Mouse (Mus musculus) midbrain, embryonic 15.5 days (tissue): ENCODE results near the gene Bcl6. TPM values are rescaled to one million over a fixed set of nuclear protein-coding genes. Genes with fewer than 3 reads are reported as not detected.
A peak's percentile ranks its signal among the peaks of the same experiment; 100 is the strongest.

Experiments used
- ATAC-seq: fragments of 200-750 bp; cut with Nextera tagmentation; replicated peaks from 2 replicates; pipeline ENCODE4 v1.8.0; 2017; ENCODE audit warnings: moderate TSS enrichment
- H3K27ac ChIP-seq: fragments of 300-500 bp; sonication (generic); 2 replicates; pipeline ENCODE4 v1.5.1; 2015; ENCODE audit warnings: mild to moderate bottlenecking, inconsistent platforms
- H3K27me3 ChIP-seq: fragments of 300-500 bp; sonication (generic); replicated peaks from 2 replicates; pipeline ENCODE4 v1.6.1; 2015; ENCODE audit warnings: inconsistent platforms
- H3K36me3 ChIP-seq: fragments of 300-500 bp; sonication (generic); replicated peaks from 2 replicates; pipeline ENCODE4 v1.6.1; 2015; ENCODE audit warnings: inconsistent platforms
- H3K4me1 ChIP-seq: fragments of 300-500 bp; sonication (generic); 2 replicates; pipeline ENCODE4 v1.6.1; 2015; ENCODE audit warnings: inconsistent platforms
- H3K4me2 ChIP-seq: fragments of 300-500 bp; sonication (generic); 2 replicates; pipeline ENCODE4 v1.6.1; 2015; ENCODE audit warnings: inconsistent platforms, mild to moderate bottlenecking, moderate library complexity
- H3K4me3 ChIP-seq: fragments of 300-500 bp; sonication (generic); 2 replicates; pipeline ENCODE4 v1.5.1; 2015; ENCODE audit warnings: mild to moderate bottlenecking, inconsistent platforms
- H3K9ac ChIP-seq: fragments of 300-500 bp; sonication (generic); 2 replicates; pipeline ENCODE4 v1.6.1; 2015; ENCODE audit warnings: mild to moderate bottlenecking, inconsistent platforms
- H3K9me3 ChIP-seq: fragments of 300-500 bp; sonication (generic); 2 replicates; pipeline ENCODE4 v1.6.1; 2016; ENCODE audit warnings: inconsistent platforms
- WGBS: fragments of 180-500 bp; shearing (Covaris S2); methylation state at CpG from one replicate; pipeline ENCODE4 v1.1.7; 2015; ENCODE audit warnings: mixed read lengths; 5-methylcytosine and 5-hydroxymethylcytosine counted together
- polyA plus RNA-seq: library from polyadenylated mRNA; unstranded; fragments of >200 nt; fragmentation: Nextera tagmentation; extraction: Ambion mirVana; gene quantifications from 2 replicates; pipeline ENCODE4 v1.2.1, GENCODE M21; 2015

Bcl6 gene
- polyA plus RNA-seq, 1 experiment from 2014 or later: 0.57 TPM

DNA sequence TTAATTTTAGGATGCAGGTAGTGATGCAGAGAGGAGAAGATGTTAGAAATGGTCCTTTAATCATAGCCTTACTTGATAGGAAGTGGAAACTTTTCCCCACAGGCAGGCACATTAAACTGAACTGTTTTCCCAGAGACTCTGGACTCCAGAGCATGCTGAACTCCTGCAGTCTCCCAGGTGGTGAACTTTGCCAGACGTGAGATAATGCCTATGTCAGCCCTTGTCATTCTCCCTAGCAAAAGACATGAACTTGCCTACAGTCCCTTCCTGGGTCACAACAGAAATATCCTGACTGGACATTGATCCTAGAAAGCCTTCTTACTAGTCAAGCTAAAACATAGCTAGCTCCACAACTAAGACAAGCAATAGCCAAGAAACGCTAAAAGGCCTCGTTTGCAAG lies 22.7 kb upstream of the Bcl6 start:
- 78% methylated on average over 3 of the region's 3 CpGs for WGBS
- no peak overlapping the region for H3K4me3 ChIP-seq
- H3K9me3 ChIP-seq: no peaks in the 10 kb centered on the region
- no peak overlapping the region for H3K9ac ChIP-seq
- no peaks in the 10 kb centered on the region for H3K36me3 ChIP-seq
- no peak overlapping the region for H3K4me2 ChIP-seq
- H3K4me1 ChIP-seq: no peaks in the 10 kb centered on the region
- H3K27me3 ChIP-seq: no peaks in the 10 kb centered on the region
- ATAC-seq: no peak
- no peak overlapping the region for H3K27ac ChIP-seq

DNA sequence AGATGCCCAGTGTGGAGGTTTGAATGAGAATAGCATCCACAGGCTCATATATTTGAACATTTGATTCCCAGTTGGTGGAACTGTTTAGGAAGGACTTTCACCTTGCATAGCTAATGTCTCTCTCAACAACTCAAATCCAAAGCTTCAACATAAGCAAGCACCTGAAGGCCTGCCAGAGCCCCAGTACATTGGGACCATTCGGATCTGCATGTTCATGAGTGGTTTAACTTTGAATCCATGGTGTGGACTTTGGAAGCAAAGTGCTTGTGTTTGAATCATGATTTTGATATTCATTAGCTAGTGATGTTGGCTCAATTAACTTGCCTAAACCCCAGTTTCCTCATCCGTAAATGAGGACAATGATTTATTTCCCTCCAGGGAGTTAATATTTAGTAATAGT lies 21.2 kb upstream of the Bcl6 start:
- Histone ChIP-seq H3K36me3 (no peaks in the 10 kb centered on the region), H3K27me3 (no peaks in the 10 kb centered on the region), H3K4me2 (no peak overlapping the region), H3K27ac (no peak overlapping the region), H3K9me3 (no peaks in the 10 kb centered on the region), H3K9ac (no peak overlapping the region), H3K4me1 (no peaks in the 10 kb centered on the region), H3K4me3 (no peak overlapping the region)
- ATAC-seq: no peak
- WGBS: 96% methylated on average over 2 of the region's 2 CpGs

DNA sequence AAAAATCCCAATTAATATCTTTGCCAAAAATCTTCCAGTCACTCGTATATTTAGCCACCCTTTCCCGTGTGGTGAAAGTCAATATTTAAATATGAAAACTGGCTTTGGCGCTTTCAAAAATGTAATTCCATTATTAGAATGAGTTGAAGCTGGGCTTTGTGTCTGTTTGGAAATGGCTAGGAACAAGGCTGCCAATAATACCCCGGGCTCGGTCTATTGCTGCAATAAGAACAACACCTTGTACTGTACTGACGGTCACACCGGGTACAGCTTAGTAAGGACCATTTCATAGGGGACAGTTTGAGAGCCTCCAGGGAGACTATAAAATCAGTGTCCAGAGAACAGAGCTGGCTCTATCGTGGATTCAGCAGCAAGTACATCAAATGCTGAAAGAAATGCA lies 17.3 kb upstream of the Bcl6 start:
- WGBS: 89% methylated on average over 8 of the region's 8 CpGs
- Histone ChIP-seq H3K9ac (no peak overlapping the region), H3K4me2 (no peak overlapping the region), H3K27ac (no peak overlapping the region), H3K9me3 (no peaks in the 10 kb centered on the region), H3K27me3 (no peaks in the 10 kb centered on the region), H3K36me3 (no peaks in the 10 kb centered on the region), H3K4me1 (no peaks in the 10 kb centered on the region), H3K4me3 (no peak overlapping the region)
- ATAC-seq: no peak

DNA sequence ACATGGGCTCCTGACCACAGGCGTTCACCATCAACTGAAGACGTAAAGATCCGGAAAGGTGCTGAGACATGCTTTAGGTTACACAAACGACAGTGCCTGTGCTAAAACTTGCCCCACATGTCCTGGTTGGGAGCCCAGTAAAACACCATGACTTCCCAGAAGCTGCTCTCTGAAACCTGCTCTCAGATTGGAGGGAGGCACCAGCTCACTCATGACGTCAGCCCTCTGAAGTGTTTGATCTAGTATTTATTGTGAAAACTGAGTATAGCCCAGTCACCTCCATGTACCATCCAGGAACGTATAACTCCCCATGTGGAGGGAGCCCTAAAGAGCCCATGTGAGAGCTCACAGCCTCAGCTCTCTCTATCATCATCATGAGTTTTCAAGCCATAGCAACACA lies 9.3 kb upstream of the Bcl6 start:
- Histone ChIP-seq H3K4me2 (no peak overlapping the region), H3K4me3 (no peak overlapping the region), H3K36me3 (no peaks in the 10 kb centered on the region), H3K27ac (no peak overlapping the region), H3K27me3 (no peaks in the 10 kb centered on the region), H3K9ac (no peak overlapping the region), H3K4me1 (no peaks in the 10 kb centered on the region), H3K9me3 (no peaks in the 10 kb centered on the region)
- WGBS: 89% methylated on average over 6 of the region's 6 CpGs
- ATAC-seq: no peak

DNA sequence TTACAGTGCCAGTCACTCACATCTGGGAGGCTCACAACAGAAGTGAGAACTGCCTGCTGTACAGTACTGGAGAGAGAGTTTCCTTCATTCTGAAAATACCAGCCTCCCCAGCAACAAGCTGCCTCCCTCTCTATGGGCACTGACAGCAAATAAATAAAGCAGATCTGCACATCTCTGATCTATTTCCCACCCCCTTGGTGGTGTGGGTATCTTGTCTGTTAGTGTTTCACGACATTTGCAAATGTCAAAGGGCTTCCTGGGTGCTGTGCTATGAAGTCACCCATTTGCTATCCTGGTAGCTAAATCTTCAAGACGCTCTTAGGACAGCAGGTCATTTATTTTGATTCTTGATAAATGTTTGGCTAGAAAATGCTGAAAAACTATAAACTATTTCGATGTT lies 8.6 kb upstream of the Bcl6 start:
- Histone ChIP-seq H3K27me3 (no peaks in the 10 kb centered on the region), H3K9me3 (no peaks in the 10 kb centered on the region), H3K36me3 (no peaks in the 10 kb centered on the region), H3K4me1 (no peaks in the 10 kb centered on the region), H3K27ac (no peak overlapping the region), H3K9ac (no peak overlapping the region), H3K4me3 (no peak overlapping the region), H3K4me2 (no peak overlapping the region)
- no peak for ATAC-seq
- 85% methylated on average over 3 of the region's 3 CpGs for WGBS

DNA sequence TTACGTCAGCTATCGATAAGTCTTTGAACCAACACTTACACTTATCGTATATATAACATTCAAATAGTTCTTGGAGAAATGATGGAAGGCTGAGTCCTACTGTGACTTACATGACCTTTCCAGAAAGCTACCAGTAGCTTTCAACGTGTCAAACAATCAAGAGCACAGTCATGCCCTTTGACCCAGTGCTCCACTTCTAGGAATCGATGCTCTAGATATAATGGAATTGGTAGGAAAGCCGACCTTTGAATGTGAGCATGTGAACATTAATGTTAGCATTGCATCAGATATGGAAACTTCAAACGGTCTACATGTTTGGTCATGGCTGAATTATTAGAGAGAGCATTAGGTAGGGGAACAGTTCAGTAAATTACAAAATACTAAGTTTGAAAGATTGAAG lies 7.7 kb upstream of the Bcl6 start:
- no peaks in the 10 kb centered on the region for H3K27me3 ChIP-seq
- no peak overlapping the region for H3K27ac ChIP-seq
- no peak overlapping the region for H3K9ac ChIP-seq
- H3K4me2 ChIP-seq: no peak overlapping the region
- no peaks in the 10 kb centered on the region; the same call in 1 of the 2 replicates for H3K4me1 ChIP-seq
- no peaks in the 10 kb centered on the region for H3K36me3 ChIP-seq
- no peaks in the 10 kb centered on the region for H3K9me3 ChIP-seq
- H3K4me3 ChIP-seq: no peak overlapping the region
- WGBS: 88% methylated on average over 7 of the region's 7 CpGs
- ATAC-seq: no peak

DNA sequence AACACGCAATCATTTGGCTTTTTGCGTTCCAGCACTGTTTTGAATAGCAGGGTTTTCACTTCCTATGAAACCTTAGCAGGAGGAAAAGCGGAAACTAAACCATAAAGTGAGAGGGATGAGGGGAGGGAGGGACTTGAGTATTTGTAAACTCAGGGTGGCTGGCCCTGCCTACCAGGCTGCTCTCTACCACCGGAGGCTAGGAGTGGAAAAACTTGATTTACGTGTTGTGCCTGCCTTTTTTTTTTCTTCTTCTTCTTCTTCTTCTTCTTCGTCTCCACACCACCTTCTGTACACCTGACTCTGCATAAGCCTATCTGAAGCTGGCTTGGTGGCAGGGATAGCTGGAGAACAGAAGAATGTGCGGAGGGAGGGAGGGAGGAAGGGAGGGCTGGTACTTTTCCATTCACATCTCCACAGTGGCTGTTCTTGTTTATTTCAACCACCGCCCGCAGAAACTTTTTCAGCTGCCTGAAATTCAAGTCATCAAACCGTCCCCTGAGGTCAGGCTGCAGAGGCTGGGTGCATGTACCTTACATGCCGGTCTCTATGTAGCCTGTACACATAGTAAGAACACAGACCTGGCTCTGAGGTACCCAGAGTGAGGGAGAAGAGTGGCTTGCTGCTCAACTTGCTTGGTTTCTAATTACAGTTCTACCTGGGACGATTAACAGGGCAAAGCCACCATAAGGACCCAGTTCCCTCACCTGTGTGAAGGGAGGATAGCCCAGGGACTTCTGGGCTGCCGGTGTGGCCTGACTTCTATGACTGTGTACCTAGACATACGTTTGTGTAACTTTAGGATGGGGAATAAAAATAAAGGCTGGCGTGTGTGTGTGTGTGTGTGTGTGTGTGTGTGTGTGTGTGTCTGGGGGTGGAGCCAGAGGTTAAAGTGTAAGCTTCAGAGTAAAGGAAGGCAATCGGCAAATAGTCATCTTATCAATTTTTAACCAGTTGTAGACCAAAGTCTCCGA lies 5.0 kb upstream of the Bcl6 start:
- no peak for ATAC-seq

DNA sequence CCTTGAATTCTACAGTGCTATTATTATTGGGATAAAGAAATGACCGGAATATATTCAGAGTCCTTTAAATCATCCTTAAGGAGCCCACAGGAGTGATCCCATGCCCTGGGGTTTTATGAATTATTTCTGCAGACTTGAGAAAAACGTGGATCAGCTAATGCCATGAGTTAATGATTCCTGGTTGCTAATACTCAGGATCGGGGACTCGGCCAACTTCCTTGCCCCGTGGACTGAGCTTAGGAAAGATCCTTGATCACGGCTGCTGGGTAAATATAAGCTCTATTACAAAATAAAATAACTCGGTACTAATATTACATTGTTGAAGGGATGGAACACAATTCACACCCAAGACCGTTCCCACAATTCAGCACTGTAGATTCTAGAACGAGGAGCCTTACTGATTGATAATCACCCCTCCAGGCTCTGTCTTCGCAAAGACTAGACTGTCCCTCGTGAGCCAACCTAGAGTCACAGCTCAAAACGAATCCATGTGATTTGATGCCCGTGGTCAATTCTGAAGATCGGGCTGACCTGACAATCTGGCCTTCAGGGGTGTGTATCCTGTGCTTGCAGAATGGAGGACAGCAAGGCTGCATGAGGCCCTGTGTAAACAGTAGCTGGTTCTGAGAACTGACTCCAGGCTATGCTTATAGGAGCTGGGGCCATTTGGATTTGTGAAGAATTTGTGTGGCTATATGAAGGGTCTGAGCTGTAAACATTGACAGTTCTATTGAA lies 3.4 kb upstream of the Bcl6 start:
- H3K27me3 ChIP-seq: peaks cover 1% of the 10 kb centered on the region; the same call in 1 of the 2 replicates
- H3K27ac ChIP-seq: no peak overlapping the region
- H3K36me3 ChIP-seq: no peaks in the 10 kb centered on the region
- peaks cover 11% of the 10 kb centered on the region for H3K4me1 ChIP-seq
- H3K4me3 ChIP-seq: no peak overlapping the region
- 84% methylated on average over 14 of the region's 14 CpGs for WGBS
- no peak for ATAC-seq
- no peak overlapping the region for H3K4me2 ChIP-seq
- H3K9ac ChIP-seq: no peak overlapping the region
- H3K9me3 ChIP-seq: no peaks in the 10 kb centered on the region

More for the DNA sequence above, 5.0 kb upstream of the Bcl6 start:
- Histone ChIP-seq H3K27ac (no peak overlapping the region), H3K4me3 (no peak overlapping the region), H3K9me3 (no peaks in the 10 kb centered on the region), H3K4me1 (peaks cover 5% of the 10 kb centered on the region; the same call in 1 of the 2 replicates), H3K4me2 (no peak overlapping the region), H3K36me3 (no peaks in the 10 kb centered on the region), H3K9ac (no peak overlapping the region), H3K27me3 (no peaks in the 10 kb centered on the region)
- WGBS: 68% methylated on average over 17 of the region's 17 CpGs

DNA sequence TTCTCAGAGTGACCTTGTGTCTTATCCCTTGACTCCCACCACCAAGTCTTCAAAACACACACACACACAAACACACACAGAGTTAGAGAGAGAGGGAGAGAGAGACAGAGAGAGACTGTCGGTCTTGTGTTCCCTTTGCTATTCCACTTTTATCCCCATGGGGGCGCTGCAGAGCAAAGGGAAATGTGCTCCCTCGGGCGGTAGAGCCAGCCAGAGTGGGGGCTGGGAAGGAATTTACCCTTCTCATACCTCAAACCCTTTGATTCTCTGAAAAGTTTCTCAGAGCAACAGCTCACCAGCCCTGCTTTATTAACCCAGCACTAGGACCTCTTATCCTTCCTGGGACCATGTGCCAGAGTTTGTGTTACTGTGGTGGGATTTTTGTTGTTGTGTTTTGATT lies 2.5 kb upstream of the Bcl6 start:
- Histone ChIP-seq H3K27ac (no peak overlapping the region), H3K4me2 (no peak overlapping the region), H3K9ac (no peak overlapping the region), H3K9me3 (no peaks in the 10 kb centered on the region), H3K36me3 (no peaks in the 10 kb centered on the region), H3K4me3 (no peak overlapping the region), H3K4me1 (peaks cover 17% of the 10 kb centered on the region), H3K27me3 (peaks cover 7% of the 10 kb centered on the region; the same call in 1 of the 2 replicates)
- WGBS: 5% methylated on average over 4 of the region's 4 CpGs
- no peak for ATAC-seq

DNA sequence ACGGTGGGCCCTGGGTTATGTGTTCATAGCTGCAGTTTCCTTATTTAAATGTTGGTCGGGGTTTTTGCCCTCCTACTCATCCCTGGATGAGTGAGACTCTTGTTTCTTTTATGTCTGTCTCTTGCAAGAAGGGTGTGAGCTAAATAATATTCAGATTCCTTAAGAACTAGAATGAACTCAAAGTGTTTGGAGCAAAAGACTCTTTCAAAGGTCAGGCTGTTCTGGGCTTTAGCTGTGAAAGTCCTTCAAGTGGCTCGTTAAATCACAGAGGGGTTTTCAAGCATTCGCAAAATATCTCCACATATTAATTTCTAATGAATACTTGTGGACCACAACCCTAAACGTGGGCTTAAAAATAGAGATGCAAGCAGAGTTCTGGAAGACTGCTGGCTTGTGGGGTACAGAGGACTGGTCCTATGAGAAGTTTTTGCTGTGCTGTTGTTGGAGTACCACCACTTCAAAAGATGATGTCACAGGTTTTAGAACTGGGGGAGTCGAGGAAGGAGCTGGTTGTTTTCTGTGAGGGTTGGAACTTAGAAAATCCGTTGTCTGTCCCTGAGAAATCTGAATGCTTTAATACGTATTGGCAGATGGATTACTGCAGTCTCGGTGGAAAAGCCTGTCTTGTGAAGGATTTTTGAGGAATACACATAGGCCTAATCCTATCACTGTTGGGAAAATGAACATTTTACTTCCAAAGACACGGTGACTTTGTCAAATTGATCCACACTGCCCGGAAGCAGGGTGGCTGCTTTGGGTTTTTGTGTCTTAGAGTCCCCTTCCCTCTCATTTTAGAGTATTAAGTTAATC lies 1.7 kb upstream of the Bcl6 start:
- Histone ChIP-seq H3K27ac (peak overlapping the region; percentile 12; the same call in 1 of the 2 replicates), H3K4me3 (peak overlapping the region; percentile 53), H3K4me1 (peaks cover 17% of the 10 kb centered on the region), H3K36me3 (no peaks in the 10 kb centered on the region), H3K9ac (peak overlapping the region; percentile 74), H3K9me3 (no peaks in the 10 kb centered on the region), H3K27me3 (peaks cover 15% of the 10 kb centered on the region; the same call in 1 of the 2 replicates), H3K4me2 (peak overlapping the region; percentile 92)
- 22% methylated on average over 11 of the region's 11 CpGs for WGBS
- no peak for ATAC-seq

DNA sequence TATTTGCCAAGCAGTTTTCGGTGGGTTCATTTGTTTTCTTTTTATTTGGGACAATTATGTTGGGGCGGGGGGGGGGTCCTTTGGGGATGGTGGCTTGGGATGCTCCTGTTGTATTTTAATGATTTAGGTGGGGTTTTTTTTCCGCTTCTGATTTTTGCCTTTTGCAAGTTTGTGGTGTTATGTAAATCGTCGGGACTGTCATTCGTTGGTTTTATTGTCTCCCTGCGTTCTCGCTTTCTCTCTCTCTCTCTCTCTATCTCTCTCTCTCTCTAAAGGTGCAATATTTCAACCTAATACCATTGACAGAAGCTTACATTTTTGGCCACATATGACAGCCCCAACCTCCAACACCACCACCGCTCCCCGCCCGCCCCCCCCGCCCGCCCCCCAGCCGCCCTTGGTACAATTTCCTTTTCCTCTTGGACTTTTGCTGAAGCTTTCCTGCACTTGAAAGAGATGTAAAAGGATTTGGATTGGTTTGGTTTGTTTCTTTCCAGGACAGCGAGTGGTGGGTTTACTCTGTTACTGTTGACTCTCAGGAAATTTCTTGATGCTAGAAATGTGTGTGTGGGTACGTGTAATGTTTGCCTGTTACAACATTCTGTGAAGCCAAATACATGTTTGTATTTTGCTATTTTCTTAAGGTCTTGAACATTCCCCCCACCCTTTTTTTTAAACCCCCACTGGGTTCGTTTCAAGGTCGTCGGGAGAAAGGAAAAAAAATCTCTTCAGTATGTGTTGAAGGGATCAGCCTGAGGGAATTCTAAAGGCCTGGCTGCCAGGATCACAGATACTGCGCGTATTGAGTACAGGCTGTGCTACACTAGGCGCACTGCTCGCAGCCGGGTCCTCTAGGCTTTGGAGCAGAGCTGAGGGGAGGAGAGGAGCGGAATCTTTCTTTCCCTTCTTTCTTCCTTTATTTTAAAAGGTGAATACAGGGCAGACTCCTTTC lies 833 bp upstream of the Bcl6 start:
- H3K9ac ChIP-seq: peak overlapping the region; percentile 74
- no peaks in the 10 kb centered on the region for H3K9me3 ChIP-seq
- peak overlapping the region; percentile 53 for H3K4me3 ChIP-seq
- peak; percentile 52; the same call in 1 of the 2 replicates for ATAC-seq
- H3K27ac ChIP-seq: peak overlapping the region; percentile 96
- H3K36me3 ChIP-seq: no peaks in the 10 kb centered on the region
- H3K27me3 ChIP-seq: peaks cover 23% of the 10 kb centered on the region
- 1% methylated on average over 25 of the region's 25 CpGs for WGBS
- H3K4me2 ChIP-seq: peak overlapping the region; percentile 92
- H3K4me1 ChIP-seq: peaks cover 24% of the 10 kb centered on the region
